Mouse (Mus musculus) ES-Bruce4 (cell line): ENCODE results near the gene Ints13. TPM values are rescaled to one million over a fixed set of nuclear protein-coding genes. Genes with fewer than 3 reads are reported as not detected.

Source experiments
- H3K27ac ChIP-seq: 2 replicates; pipeline ENCODE4 v1.5.1; 2012; ENCODE audit warnings: low read length, inconsistent platforms; ENCODE audit not compliant: insufficient read depth
- H3K27me3 ChIP-seq: 2 replicates; pipeline ENCODE4 v1.6.1; 2012; ENCODE audit warnings: mild to moderate bottlenecking, low read length, inconsistent platforms; ENCODE audit not compliant: control insufficient read depth, poor library complexity, insufficient read depth, severe bottlenecking
- H3K36me3 ChIP-seq: 2 replicates; pipeline ENCODE4 v1.6.1; 2012; ENCODE audit warnings: inconsistent platforms, mild to moderate bottlenecking, low read length, moderate library complexity; ENCODE audit not compliant: control insufficient read depth, poor library complexity, insufficient read depth, severe bottlenecking
- H3K4me1 ChIP-seq: one replicate; pipeline ENCODE4 v1.8.1; 2011; ENCODE audit warnings: low read length; ENCODE audit not compliant: control insufficient read depth, insufficient read depth
- H3K4me3 ChIP-seq: 2 replicates; pipeline ENCODE4 v1.5.1; 2011; ENCODE audit warnings: low read depth, mild to moderate bottlenecking, low read length
- H3K9ac ChIP-seq: 2 replicates; pipeline ENCODE4 v1.6.1; 2012; ENCODE audit warnings: low read depth, mild to moderate bottlenecking, inconsistent platforms; ENCODE audit not compliant: poor library complexity, severe bottlenecking
- H3K9me3 ChIP-seq: replicated peaks from 2 replicates; pipeline ENCODE4 v1.6.1; 2012; ENCODE audit warnings: mild to moderate bottlenecking, low read length, inconsistent platforms; ENCODE audit not compliant: control insufficient read depth, poor library complexity, insufficient read depth, severe bottlenecking
- CTCF ChIP-seq: IDR thresholded peaks from one replicate; pipeline ENCODE4 v1.8.1; 2011; ENCODE audit warnings: low read depth, low read length
- EP300 ChIP-seq: IDR thresholded peaks from 2 replicates; pipeline ENCODE4 v1.6.1; 2011; ENCODE audit warnings: low read depth, low read length; ENCODE audit not compliant: insufficient read depth
- POLR2A ChIP-seq: IDR thresholded peaks from one replicate; pipeline ENCODE4 v1.8.1; 2011; ENCODE audit warnings: low read length; ENCODE audit not compliant: insufficient read depth
- polyA plus RNA-seq: library from polyadenylated mRNA; stranded (reverse); fragments of >200 nt; gene quantifications from 2 replicates; pipeline ENCODE4 v1.2.4, GENCODE M21; 2011; ENCODE audit warnings: low read depth; ENCODE audit not compliant: missing spikeins, insufficient read depth, insufficient read length

Gene Ints13
- polyA plus RNA-seq, 1 experiment: 118 TPM

DNA sequence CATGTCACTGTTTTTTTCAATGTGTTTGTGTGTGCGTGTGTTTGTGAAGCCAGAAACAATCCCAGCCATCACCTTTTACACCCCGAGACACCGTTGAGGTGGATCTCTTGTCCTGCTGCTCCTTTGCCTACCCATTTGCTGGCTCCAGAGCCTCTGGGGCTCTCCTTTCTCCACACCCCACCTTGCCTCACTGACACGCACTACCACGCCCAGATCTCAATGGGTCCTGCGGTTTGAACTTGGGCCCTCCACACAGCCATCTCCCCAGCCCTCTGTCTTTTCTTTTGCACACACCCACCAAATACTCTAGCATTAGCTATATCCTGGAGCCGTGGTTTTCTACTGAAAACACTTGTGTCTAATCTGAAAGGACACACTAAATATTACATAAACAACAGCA is 34.3 kb upstream of the Ints13 start:
- Histone ChIP-seq H3K27me3 (no peaks in the 10 kb centered on the region), H3K9me3 (no peaks in the 10 kb centered on the region), H3K4me1 (peaks cover 6% of the 10 kb centered on the region), H3K27ac (no peak overlapping the region), H3K4me3 (no peak overlapping the region), H3K9ac (no peak overlapping the region), H3K36me3 (peaks cover 68% of the 10 kb centered on the region)
- TF ChIP-seq CTCF (no peak), EP300 (no peak), POLR2A (no peak)

DNA sequence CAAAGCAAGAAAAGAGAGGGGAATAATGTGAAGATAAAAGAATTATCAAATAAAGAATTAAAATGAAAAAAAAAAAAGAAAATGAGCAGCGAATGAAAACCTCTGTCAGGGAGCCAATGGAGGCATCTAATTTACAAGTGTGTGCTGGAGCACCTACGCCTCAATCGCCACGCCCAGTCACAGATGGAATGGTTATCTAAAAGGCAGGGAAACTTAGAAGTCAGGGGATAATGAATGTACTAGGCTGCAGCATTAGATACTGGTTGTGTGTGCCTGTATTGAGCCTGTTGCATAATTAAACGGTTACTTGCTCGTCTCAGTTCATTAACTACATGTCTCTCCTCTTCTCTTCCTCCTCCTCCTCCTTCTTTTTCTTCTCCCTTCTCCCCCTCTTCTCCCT is 33.8 kb upstream of the Ints13 start:
- H3K27me3 ChIP-seq: no peaks in the 10 kb centered on the region
- H3K36me3 ChIP-seq: peaks cover 68% of the 10 kb centered on the region
- peaks cover 6% of the 10 kb centered on the region for H3K4me1 ChIP-seq
- no peak for TF ChIP-seq CTCF
- TF ChIP-seq EP300: no peak
- TF ChIP-seq POLR2A: no peak
- H3K4me3 ChIP-seq: no peak overlapping the region
- no peaks in the 10 kb centered on the region for H3K9me3 ChIP-seq
- no peak overlapping the region for H3K27ac ChIP-seq
- no peak overlapping the region for H3K9ac ChIP-seq

GRCm38 (mm10) chr6:146603651-146604050 is 26.0 kb upstream of the Ints13 start:
- Histone ChIP-seq H3K4me1 (no peaks in the 10 kb centered on the region), H3K27ac (no peak overlapping the region), H3K4me3 (no peak overlapping the region), H3K9me3 (no peaks in the 10 kb centered on the region), H3K36me3 (peaks cover 63% of the 10 kb centered on the region), H3K27me3 (no peaks in the 10 kb centered on the region), H3K9ac (no peak overlapping the region)
- TF ChIP-seq POLR2A (no peak), CTCF (no peak), EP300 (no peak)

- TF ChIP-seq EP300 (no peak), POLR2A (no peak), CTCF (no peak)
- Histone ChIP-seq H3K27ac (no peak overlapping the region), H3K36me3 (peaks cover 54% of the 10 kb centered on the region), H3K4me3 (no peak overlapping the region), H3K27me3 (no peaks in the 10 kb centered on the region), H3K4me1 (no peaks in the 10 kb centered on the region), H3K9me3 (no peaks in the 10 kb centered on the region), H3K9ac (no peak overlapping the region)
These were observed 25.0 kb upstream of the Ints13 start for GRCm38 (mm10) chr6:146602601-146603000.

GRCm38 (mm10) chr6:146585134-146585533 is 7.5 kb upstream of the Ints13 start:
- Histone ChIP-seq H3K27ac (no peak overlapping the region), H3K9ac (no peak overlapping the region), H3K27me3 (no peaks in the 10 kb centered on the region), H3K4me3 (no peak overlapping the region), H3K36me3 (peaks cover 17% of the 10 kb centered on the region), H3K4me1 (no peaks in the 10 kb centered on the region), H3K9me3 (peaks cover 3% of the 10 kb centered on the region; the same call in 1 of the 2 replicates)
- TF ChIP-seq EP300 (no peak), POLR2A (no peak), CTCF (no peak)

DNA sequence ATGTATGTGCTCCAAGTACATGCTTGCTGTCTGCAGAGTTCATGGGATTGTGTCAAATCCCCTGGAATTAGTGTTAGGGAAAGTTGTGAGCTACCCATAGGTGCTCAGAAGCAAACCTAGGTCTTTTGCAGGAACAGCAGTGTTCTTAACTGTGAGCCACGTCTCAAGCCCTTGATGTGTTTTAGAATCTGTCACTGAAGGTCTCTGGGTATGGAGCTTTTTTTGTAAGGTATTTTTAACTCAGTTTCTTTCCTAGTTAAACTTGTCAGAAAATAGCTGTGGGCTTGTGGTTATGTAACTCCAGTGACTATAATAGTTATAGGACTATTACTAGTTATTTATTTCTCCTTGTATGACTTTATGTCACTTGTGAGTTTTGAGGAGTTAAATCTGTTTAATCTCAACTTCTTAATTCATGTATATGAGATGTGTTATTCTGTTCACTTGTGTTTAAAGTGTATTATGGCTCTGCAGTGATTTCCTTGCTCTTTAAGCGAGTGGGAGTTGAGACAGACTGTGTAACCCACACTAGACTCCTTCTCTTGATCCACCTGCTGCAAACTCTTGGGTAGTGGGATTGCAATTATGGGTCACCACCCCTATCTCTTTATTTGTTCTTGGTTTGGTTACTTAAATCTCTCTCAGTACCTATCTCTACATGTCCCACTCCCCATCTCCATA is 5.9 kb upstream of the Ints13 start:
- Histone ChIP-seq H3K4me3 (no peak overlapping the region), H3K27me3 (no peaks in the 10 kb centered on the region), H3K4me1 (peaks cover 2% of the 10 kb centered on the region), H3K36me3 (peaks cover 4% of the 10 kb centered on the region), H3K27ac (no peak overlapping the region), H3K9me3 (peaks cover 3% of the 10 kb centered on the region; the same call in 1 of the 2 replicates), H3K9ac (no peak overlapping the region)
- TF ChIP-seq CTCF (no peak), POLR2A (no peak), EP300 (no peak)
